Mouse (Mus musculus) MEL (cell line): Measurements from ENCODE around the gene Tia1.

Source experiments
- BHLHE40 ChIP-seq: IDR thresholded peaks from 2 replicates; pipeline ENCODE4 v1.6.1; 2012; ENCODE audit warnings: low read depth, mild to moderate bottlenecking, inconsistent platforms, low read length, improper control_type of control experiment, borderline replicate concordance
- CTCF ChIP-seq, 3 experiments: IDR thresholded peaks in 2 of 3; conservative IDR thresholded peaks in 1 of 3; 2 replicates each; pipeline ENCODE4 v1.5.1; 2011 to 2012; ENCODE audit warnings: low read length in 3 of 3, low read depth in 2 of 3, mild to moderate bottlenecking in 2 of 3, improper control_type of control experiment in 1 of 3, inconsistent platforms in 1 of 3, mixed read lengths in 1 of 3, moderate library complexity in 1 of 3; ENCODE audit not compliant: control insufficient read depth in 1 of 3, insufficient read depth in 1 of 3, poor library complexity in 1 of 3, severe bottlenecking in 1 of 3
- ELF1 ChIP-seq: IDR thresholded peaks from 2 replicates; pipeline ENCODE4 v1.6.1; 2014; ENCODE audit warnings: low read depth, mild to moderate bottlenecking, inconsistent platforms, low read length, improper control_type of control experiment, moderate library complexity
- EP300 ChIP-seq, 2 experiments: IDR thresholded peaks; 2 replicates each; pipeline ENCODE4 v1.6.1; 2011; ENCODE audit warnings: improper control_type of control experiment in 2 of 2, low read length in 2 of 2, low read depth in 1 of 2, mild to moderate bottlenecking in 1 of 2
- ETS1 ChIP-seq: IDR thresholded peaks from 2 replicates; pipeline ENCODE4 v1.6.1; 2012; ENCODE audit warnings: low read depth, mild to moderate bottlenecking, inconsistent platforms, low read length, improper control_type of control experiment, moderate library complexity
- GATA1 ChIP-seq: IDR thresholded peaks from 2 replicates; pipeline ENCODE4 v1.6.1; 2011; ENCODE audit warnings: low read depth, low read length, improper control_type of control experiment
- MEF2A ChIP-seq: IDR thresholded peaks from 2 replicates; pipeline ENCODE4 v1.6.1; 2014; ENCODE audit warnings: low read depth, mild to moderate bottlenecking, inconsistent platforms, low read length, improper control_type of control experiment; ENCODE audit not compliant: poor library complexity, insufficient replicate concordance, severe bottlenecking; ENCODE audit errors: extremely low read depth
- NRF1 ChIP-seq: IDR thresholded peaks from 2 replicates; pipeline ENCODE4 v1.6.1; 2014; ENCODE audit warnings: low read depth, mild to moderate bottlenecking, inconsistent platforms, low read length, improper control_type of control experiment, moderate library complexity; ENCODE audit not compliant: poor library complexity, insufficient read depth, severe bottlenecking
- POLR2A ChIP-seq, 2 experiments: IDR thresholded peaks; 2 replicates each; pipeline ENCODE4 v1.6.1; 2011 to 2012; ENCODE audit warnings: low read length in 2 of 2, mild to moderate bottlenecking in 2 of 2, control low read depth in 1 of 2, improper control_type of control experiment in 1 of 2, low read depth in 1 of 2, moderate library complexity in 1 of 2; ENCODE audit not compliant: control insufficient read depth in 1 of 2, insufficient read depth in 1 of 2, poor library complexity in 1 of 2
- SIN3A ChIP-seq: IDR thresholded peaks from 2 replicates; pipeline ENCODE4 v1.6.1; 2012; ENCODE audit warnings: low read length, improper control_type of control experiment, inconsistent platforms
- USF1 ChIP-seq: IDR thresholded peaks from 2 replicates; pipeline ENCODE4 v1.6.1; 2014; ENCODE audit warnings: low read depth, mild to moderate bottlenecking, inconsistent platforms, low read length, improper control_type of control experiment, moderate library complexity
- ZC3H11A ChIP-seq: IDR thresholded peaks from 2 replicates; pipeline ENCODE4 v1.6.1; 2012; ENCODE audit warnings: low read depth, mild to moderate bottlenecking, inconsistent platforms, low read length, improper control_type of control experiment
- ZMIZ1 ChIP-seq: IDR thresholded peaks from 2 replicates; pipeline ENCODE4 v1.6.1; 2012; ENCODE audit warnings: low read depth, mild to moderate bottlenecking, inconsistent platforms, low read length, improper control_type of control experiment, moderate library complexity
- ZNF384 ChIP-seq: IDR thresholded peaks from 2 replicates; pipeline ENCODE4 v1.6.1; 2012; ENCODE audit warnings: low read depth, mild to moderate bottlenecking, inconsistent platforms, low read length, improper control_type of control experiment

DNA sequence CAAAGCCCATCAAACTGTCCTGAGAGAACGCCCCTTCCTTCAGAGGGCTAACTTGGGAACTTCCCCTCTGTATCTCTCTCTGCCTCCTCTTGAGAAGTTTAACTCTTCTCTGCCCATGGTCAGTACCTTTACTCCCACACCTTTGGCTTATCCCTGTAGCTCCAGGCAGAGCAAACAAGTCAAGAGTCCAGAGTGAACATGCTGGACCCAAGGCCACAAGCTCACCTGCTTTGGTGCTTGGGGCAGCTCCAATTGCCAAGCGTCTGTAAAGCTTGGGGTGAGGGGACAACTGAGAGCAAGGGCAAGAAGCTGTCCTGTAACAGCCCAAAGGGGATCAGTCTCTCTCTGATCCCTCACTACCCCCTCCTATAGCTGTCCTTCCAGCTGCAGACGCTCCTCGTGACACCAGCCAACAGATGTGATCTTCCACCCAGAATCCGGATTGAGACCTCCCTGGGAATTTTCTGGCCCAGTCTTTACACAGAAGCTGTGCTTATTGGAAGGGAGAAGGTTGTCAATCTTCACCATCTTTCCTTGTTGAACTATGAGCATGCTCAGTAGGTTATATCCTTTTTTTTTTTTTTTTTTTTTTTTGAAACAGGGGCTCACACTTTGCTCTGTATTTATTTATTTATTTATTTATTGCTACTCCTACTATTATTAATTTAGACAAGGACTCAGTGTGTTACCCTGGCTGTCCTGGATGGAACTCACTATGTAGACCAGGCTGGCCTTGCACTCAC is 18.5 kb upstream of the Tia1 start:
- TF ChIP-seq POLR2A (IDR thresholded peaks at IDR 0.05; ENCODE audit: control insufficient read depth in 1 of 2, insufficient read depth in 1 of 2, low read depth in 1 of 2, low read length in 2 of 2, poor library complexity in 1 of 2) (no peak), CTCF (IDR thresholded peaks at IDR 0.05 in 2 of 3, conservative IDR thresholded peaks at IDR 0.05 in 1 of 3; ENCODE audit: control insufficient read depth in 1 of 3, insufficient read depth in 1 of 3, low read depth in 2 of 3, low read length in 3 of 3, poor library complexity in 1 of 3, severe bottlenecking in 1 of 3) (no peak), BHLHE40 (no peak), NRF1 (peak; percentile 55; the same call in 1 of the 2 replicates), USF1 (no peak), ELF1 (no peak), ZC3H11A (no peak), EP300 (IDR thresholded peaks at IDR 0.05; ENCODE audit: low read depth in 1 of 2, low read length in 2 of 2) (peak; percentile 4 to 49; a peak in 1 of 4 replicates), SIN3A (peak; percentile 14; the same call in 1 of the 2 replicates), ETS1 (no peak), MEF2A (no peak), ZMIZ1 (no peak), ZNF384 (peak; percentile 96), GATA1 (no peak)
